Comparison of ENCODE assay signal across 14 mouse cellular contexts in genomic region chr8:82866251-82866650, GRCm38 (mm10). TPM values are rescaled to one million over a fixed set of nuclear protein-coding genes. Genes with fewer than 3 reads are reported as not detected.
DNase-seq lines count a peak whose midpoint lies in the region; ATAC-seq and TF ChIP-seq lines count a peak whose summit lies in the region.
"Had no signal": no experiment of that assay in that cellular context is flagged by ENCODE, and none has a peak within 500 bp of the region (broad histone marks: within the 10 kb centered on the region; RNA-seq: fewer than 3 reads in every experiment).

No protein-coding gene starts in this region.

- 71% methylated on average over 1 of the region's 1 CpGs for WGBS in forebrain, embryonic 12.5 days
- 67% methylated on average over 1 of the region's 1 CpGs for WGBS in forebrain, embryonic 14.5 days
- 61% methylated on average over 1 of the region's 1 CpGs for WGBS in limb, embryonic 11.5 days
- 69% methylated on average over 1 of the region's 1 CpGs for WGBS in limb, embryonic 10.5 days
- 53% methylated on average over 1 of the region's 1 CpGs for WGBS in midbrain, postnatal 0 days

- H3K9ac ChIP-seq in forebrain, embryonic 12.5 days = no peak overlapping the region
- H3K9ac ChIP-seq in forebrain, embryonic 14.5 days (ENCODE audit: low read length) = no peak overlapping the region
- H3K9ac ChIP-seq in limb, embryonic 11.5 days (ENCODE audit: low read length) = no peak overlapping the region
- H3K9ac ChIP-seq in midbrain, postnatal 0 days (replicated peaks; ENCODE audit: low read length, poor library complexity, severe bottlenecking) = no peak overlapping the region
- H3K9ac ChIP-seq: liver, embryonic 14.5 days had no signal

- TF ChIP-seq POLR2A in embryonic fibroblast, embryonic 13.5 days (IDR thresholded peaks at IDR 0.05; ENCODE audit: low read depth, low read length) = no peak

- no peak for TF ChIP-seq CTCF in embryonic fibroblast, embryonic 13.5 days (IDR thresholded peaks at IDR 0.05; ENCODE audit: borderline replicate concordance, insufficient read depth, low read length)
- no peak for TF ChIP-seq CTCF in midbrain, postnatal 0 days (IDR thresholded peaks at IDR 0.05)

- 0 out of 2 replicates have a peak overlapping the region, but pooled peaks have one; percentile 78 for H3K4me2 ChIP-seq in forebrain, embryonic 12.5 days
- no peak overlapping the region; the same call in 1 of the 2 replicates for H3K4me2 ChIP-seq in forebrain, embryonic 14.5 days (ENCODE audit: low read length)
- H3K4me2 ChIP-seq in limb, embryonic 11.5 days (ENCODE audit: low read depth, severe bottlenecking) = peak overlapping the region; percentile 11; the same call in 1 of the 2 replicates
- H3K4me2 ChIP-seq in midbrain, postnatal 0 days (ENCODE audit: low read depth, low read length, poor library complexity, severe bottlenecking) = peak overlapping the region; percentile 67

- no peaks in the 10 kb centered on the region for H3K27me3 ChIP-seq in forebrain, embryonic 12.5 days
- no peaks in the 10 kb centered on the region for H3K27me3 ChIP-seq in forebrain, embryonic 14.5 days (replicated peaks; ENCODE audit: control insufficient read depth, insufficient read depth, low read length)
- H3K27me3 ChIP-seq in limb, embryonic 11.5 days (ENCODE audit: control insufficient read depth, insufficient read depth, low read length) = no peaks in the 10 kb centered on the region
- no peaks in the 10 kb centered on the region for H3K27me3 ChIP-seq in limb, embryonic 10.5 days (ENCODE audit: low read depth, poor library complexity, severe bottlenecking)
- no peaks in the 10 kb centered on the region for H3K27me3 ChIP-seq in midbrain, postnatal 0 days (ENCODE audit: insufficient read depth, low read length)

- peaks cover 20% of the 10 kb centered on the region for H3K4me1 ChIP-seq in forebrain, embryonic 12.5 days
- H3K4me1 ChIP-seq in forebrain, embryonic 14.5 days (ENCODE audit: control insufficient read depth, insufficient read depth, low read length) = peaks cover 11% of the 10 kb centered on the region
- 0 out of 2 replicates have a peak, but pooled peaks cover 6% of the 10 kb centered on the region for H3K4me1 ChIP-seq in limb, embryonic 11.5 days (ENCODE audit: control insufficient read depth, insufficient read depth, low read length)
- peaks cover 37% of the 10 kb centered on the region for H3K4me1 ChIP-seq in limb, embryonic 10.5 days
- peaks cover 10% of the 10 kb centered on the region for H3K4me1 ChIP-seq in embryonic fibroblast, embryonic 13.5 days (ENCODE audit: control insufficient read depth, insufficient read depth, low read length)
- H3K4me1 ChIP-seq in midbrain, postnatal 0 days (ENCODE audit: insufficient read depth, low read length) = peaks cover 13% of the 10 kb centered on the region; the same call in 1 of the 2 replicates

- no peak for ATAC-seq in forebrain, embryonic 12.5 days (ENCODE audit: low FRiP score)
- ATAC-seq in forebrain, embryonic 14.5 days = no peak
- ATAC-seq in limb, embryonic 11.5 days (ENCODE audit: insufficient number of reproducible peaks, low FRiP score, low TSS enrichment, low read depth) = no peak
- no peak for ATAC-seq in midbrain, postnatal 0 days (ENCODE audit: low FRiP score)

- DNase-seq in forebrain, embryonic 14.5 days (ENCODE audit: low spot score) = no peak
- no peak for DNase-seq in limb, embryonic 11.5 days (ENCODE audit: low spot score)
- DNase-seq in limb, embryonic 10.5 days (ENCODE audit: low spot score) = no peak
- no peak for DNase-seq in midbrain, postnatal 0 days (ENCODE audit: low spot score)
- no peak for DNase-seq in liver
- DNase-seq in spleen, postnatal 36 days (ENCODE audit: low spot score in 2 of 2) = no peak
- DNase-seq: adrenal gland, postnatal 36 days; cerebellum, adult 11 months; kidney, adult 9 months; layer of hippocampus, postnatal 36 days had no signal

- H3K36me3 ChIP-seq in forebrain, embryonic 12.5 days (replicated peaks) = no peaks in the 10 kb centered on the region
- no peaks in the 10 kb centered on the region for H3K36me3 ChIP-seq in forebrain, embryonic 14.5 days (ENCODE audit: control insufficient read depth, insufficient read depth, low read length)
- H3K36me3 ChIP-seq in limb, embryonic 11.5 days (ENCODE audit: control insufficient read depth, insufficient read depth, low read length) = no peaks in the 10 kb centered on the region
- H3K36me3 ChIP-seq in limb, embryonic 10.5 days = no peaks in the 10 kb centered on the region
- no peaks in the 10 kb centered on the region for H3K36me3 ChIP-seq in midbrain, postnatal 0 days (ENCODE audit: insufficient read depth, low read length)

- no peak overlapping the region for H3K4me3 ChIP-seq in forebrain, embryonic 12.5 days (replicated peaks)
- H3K4me3 ChIP-seq in forebrain, embryonic 14.5 days (ENCODE audit: low read depth, low read length) = no peak overlapping the region
- H3K4me3 ChIP-seq in limb, embryonic 11.5 days (ENCODE audit: low read depth, low read length) = no peak overlapping the region
- no peak overlapping the region; the same call in 1 of the 2 replicates for H3K4me3 ChIP-seq in limb, embryonic 10.5 days
- H3K4me3 ChIP-seq in embryonic fibroblast, embryonic 13.5 days (ENCODE audit: insufficient read depth, low read length) = peak overlapping the region; percentile 74; the same call in 1 of the 2 replicates
- peak overlapping the region; percentile 93; the same call in 1 of the 2 replicates for H3K4me3 ChIP-seq in midbrain, postnatal 0 days (ENCODE audit: low read depth, low read length)

- no peak overlapping the region for H3K27ac ChIP-seq in forebrain, embryonic 12.5 days
- no peak overlapping the region for H3K27ac ChIP-seq in forebrain, embryonic 14.5 days (ENCODE audit: low read depth, low read length)
- no peak overlapping the region for H3K27ac ChIP-seq in limb, embryonic 11.5 days (replicated peaks; ENCODE audit: low read depth, low read length)
- no peak overlapping the region for H3K27ac ChIP-seq in limb, embryonic 10.5 days
- peak overlapping the region; percentile 76 for H3K27ac ChIP-seq in embryonic fibroblast, embryonic 13.5 days (ENCODE audit: insufficient read depth, low read length)
- no peak overlapping the region for H3K27ac ChIP-seq in midbrain, postnatal 0 days (ENCODE audit: low read depth, low read length)
- H3K27ac ChIP-seq: liver, embryonic 14.5 days had no signal

- H3K9me3 ChIP-seq in forebrain, embryonic 12.5 days = no peaks in the 10 kb centered on the region
- no peaks in the 10 kb centered on the region for H3K9me3 ChIP-seq in forebrain, embryonic 14.5 days (replicated peaks; ENCODE audit: control insufficient read depth, low read length)
- no peaks in the 10 kb centered on the region for H3K9me3 ChIP-seq in limb, embryonic 11.5 days (ENCODE audit: control insufficient read depth, low read length)
- no peaks in the 10 kb centered on the region for H3K9me3 ChIP-seq in limb, embryonic 10.5 days (replicated peaks)
- no peaks in the 10 kb centered on the region for H3K9me3 ChIP-seq in midbrain, postnatal 0 days (ENCODE audit: low read length)
- H3K9me3 ChIP-seq: megakaryocyte, embryonic 14.5 days had no signal

RNA-seq across cellular contexts. Expression of gene Rnf150, which starts 3.1 kb away (rescaled TPM):
- 1.9 TPM in 2 replicates for polyA plus RNA-seq in forebrain, embryonic 12.5 days (2016; fragmentation: Nextera tagmentation; extraction: Ambion mirVana)
- polyA plus RNA-seq in forebrain, embryonic 14.5 days (2014; fragmentation: Nextera tagmentation; extraction: Ambion mirVana) = 0.89 and 1.4 TPM in 2 replicates
- 1.6 and 1.7 TPM in 2 replicates for polyA plus RNA-seq in limb, embryonic 11.5 days (2014; fragmentation: Nextera tagmentation; extraction: Ambion mirVana)
- 1.3 and 2.1 TPM in 2 replicates for polyA plus RNA-seq in limb, embryonic 10.5 days (2016; fragmentation: Nextera tagmentation; extraction: Ambion mirVana)
- polyA plus RNA-seq in embryonic fibroblast, embryonic 13.5 days (2011; ENCODE audit: insufficient read length, low read depth, missing spikeins) = 31.2 and 36.3 TPM in 2 replicates
- total RNA-seq in midbrain, postnatal 0 days (2014; rRNA removed) = 12.6 and 14.3 TPM in 2 replicates
- polyA plus RNA-seq in midbrain, postnatal 0 days (2015; fragmentation: Nextera tagmentation; extraction: Ambion mirVana) = 1.5 and 1.9 TPM in 2 replicates

Comparison
In these comparisons a context has a peak if more than half of its experiments do, and no peak if none do; other contexts are left out.
1. H3K4me3 ChIP-seq: peak in embryonic fibroblast, embryonic 13.5 days (single experiment) and midbrain, postnatal 0 days (single experiment); none in forebrain, embryonic 12.5 days (single experiment), forebrain, embryonic 14.5 days (single experiment), limb, embryonic 11.5 days (single experiment) and limb, embryonic 10.5 days (single experiment).
2. RNA of gene Rnf150, which starts 3.1 kb away (polyA plus RNA-seq): 31.2 to 36.3 TPM in embryonic fibroblast, embryonic 13.5 days; 1.3 to 2.1 TPM in limb, embryonic 10.5 days, 1.9 TPM in forebrain, embryonic 12.5 days, 1.5 to 1.9 TPM in midbrain, postnatal 0 days, 1.6 to 1.7 TPM in limb, embryonic 11.5 days and 0.89 to 1.4 TPM in forebrain, embryonic 14.5 days; every median in the first group is over 10 times any median in the second.